Mouse (Mus musculus): Measurements from ENCODE around the gene Ppp1r35.

DNA sequence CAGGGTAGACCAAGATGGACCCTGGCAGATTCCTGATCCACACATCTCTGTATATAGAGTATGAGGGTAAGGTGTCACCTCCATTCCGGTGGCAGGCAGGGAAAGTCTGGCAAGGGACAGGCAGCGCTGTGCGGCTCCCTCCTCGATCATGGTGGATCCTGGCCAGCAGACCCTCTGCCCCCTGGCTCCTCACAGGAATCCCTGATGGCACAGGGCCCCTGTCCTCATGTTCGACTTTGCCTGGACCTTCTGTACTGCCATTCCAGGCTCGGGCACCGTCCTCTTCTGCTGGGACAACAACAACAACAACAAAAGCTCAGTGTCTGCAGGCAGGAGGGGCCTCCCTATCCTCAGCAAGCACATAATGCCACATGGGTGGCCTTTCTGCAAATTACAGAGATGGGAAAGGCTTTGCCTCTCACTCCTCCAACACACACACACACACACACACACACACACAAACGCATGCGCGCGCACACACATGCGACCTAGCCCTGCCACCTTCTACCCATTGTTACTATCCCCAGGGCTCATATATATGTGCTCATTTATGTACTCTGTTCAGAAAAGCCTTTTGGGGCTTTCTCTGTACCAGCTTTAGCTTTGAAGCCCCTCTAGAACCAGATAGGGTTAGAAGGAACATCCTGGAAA lies 44.9 kb upstream of the Ppp1r35 start:
- TF ChIP-seq CTCF (conservative IDR thresholded peaks at IDR 0.05; ENCODE audit: low read length) (no peak), NANOG (IDR thresholded peaks at IDR 0.05; ENCODE audit: borderline replicate concordance, low read length) (no peak)
